Mouse (Mus musculus) forebrain, embryonic 10.5 days (tissue): Measurements from ENCODE around the gene Ccdc187. TPM values are rescaled to one million over a fixed set of nuclear protein-coding genes. Genes with fewer than 3 reads are reported as not detected.

Experiments
- DNase-seq: peaks from one replicate; pipeline ENCODE4 v3.0.0-alpha.2; 2017; ENCODE audit warnings: low spot score; ENCODE audit errors: extremely low spot score
- H3K27ac ChIP-seq: fragments of 300-500 bp; sonication (generic); 2 replicates; pipeline ENCODE4 v1.5.1; 2016; ENCODE audit warnings: mild to moderate bottlenecking
- H3K27me3 ChIP-seq: fragments of 300-500 bp; sonication (generic); 2 replicates; pipeline ENCODE4 v1.6.1; 2016; ENCODE audit warnings: mild to moderate bottlenecking; ENCODE audit not compliant: poor library complexity, severe bottlenecking
- H3K36me3 ChIP-seq: fragments of 300-500 bp; sonication (generic); replicated peaks from 2 replicates; pipeline ENCODE4 v1.6.1; 2016; ENCODE audit warnings: mild to moderate bottlenecking, moderate library complexity
- H3K4me1 ChIP-seq: fragments of 300-500 bp; sonication (generic); 2 replicates; pipeline ENCODE4 v1.6.1; 2016
- H3K4me3 ChIP-seq: fragments of 300-500 bp; sonication (generic); 2 replicates; pipeline ENCODE4 v1.5.1; 2016; ENCODE audit warnings: mild to moderate bottlenecking, moderate library complexity
- H3K9me3 ChIP-seq: fragments of 300-500 bp; sonication (generic); 2 replicates; pipeline ENCODE4 v1.6.1; 2016; ENCODE audit warnings: mild to moderate bottlenecking, moderate library complexity
- WGBS: fragments of 180-500 bp; shearing (Covaris S2); methylation state at CpG from one replicate; pipeline ENCODE4 v1.1.7; 2016; 5-methylcytosine and 5-hydroxymethylcytosine counted together
- polyA plus RNA-seq: library from polyadenylated mRNA; unstranded; fragments of >200 nt; fragmentation: Nextera tagmentation; extraction: Ambion mirVana; gene quantifications from 2 replicates; pipeline ENCODE4 v1.2.1, GENCODE M21; 2016

The Ccdc187 gene
- polyA plus RNA-seq, 1 experiment from 2014 or later: 0.07 TPM

GRCm38 (mm10) chr2:26323589-26324325, 29.4 kb upstream of the Ccdc187 start:
- peaks cover 96% of the 10 kb centered on the region for H3K36me3 ChIP-seq

GRCm38 (mm10) chr2:26320245-26321185, 26.2 kb upstream of the Ccdc187 start:
- DNase-seq: no peak

More at GRCm38 (mm10) chr2:26323589-26324325, 29.4 kb upstream of the Ccdc187 start:
- no peak overlapping the region for H3K4me3 ChIP-seq
- 95% methylated on average over 13 of the region's 13 CpGs for WGBS
- DNase-seq: no peak
- H3K27ac ChIP-seq: no peak overlapping the region
- H3K27me3 ChIP-seq: no peaks in the 10 kb centered on the region
- H3K4me1 ChIP-seq: peaks cover 15% of the 10 kb centered on the region
- no peaks in the 10 kb centered on the region for H3K9me3 ChIP-seq

GRCm38 (mm10) chr2:26319519-26320244, 25.3 kb upstream of the Ccdc187 start:
- Histone ChIP-seq H3K36me3 (peaks cover 78% of the 10 kb centered on the region), H3K9me3 (no peaks in the 10 kb centered on the region), H3K27ac (no peak overlapping the region), H3K4me3 (no peak overlapping the region), H3K4me1 (peaks cover 55% of the 10 kb centered on the region), H3K27me3 (no peaks in the 10 kb centered on the region)
- no peak for DNase-seq
- 90% methylated on average over 13 of the region's 13 CpGs for WGBS

More at GRCm38 (mm10) chr2:26320245-26321185, 26.2 kb upstream of the Ccdc187 start:
- H3K4me3 ChIP-seq: no peak overlapping the region
- no peak overlapping the region for H3K27ac ChIP-seq
- H3K27me3 ChIP-seq: no peaks in the 10 kb centered on the region
- WGBS: 93% methylated on average over 14 of the region's 14 CpGs
- peaks cover 48% of the 10 kb centered on the region for H3K4me1 ChIP-seq
- H3K9me3 ChIP-seq: no peaks in the 10 kb centered on the region
- H3K36me3 ChIP-seq: peaks cover 86% of the 10 kb centered on the region

GRCm38 (mm10) chr2:26319109-26319508, 24.8 kb upstream of the Ccdc187 start:
- Histone ChIP-seq H3K27ac (0 out of 2 replicates have a peak overlapping the region, but pooled peaks have one; percentile 51), H3K9me3 (no peaks in the 10 kb centered on the region), H3K36me3 (peaks cover 72% of the 10 kb centered on the region), H3K27me3 (no peaks in the 10 kb centered on the region), H3K4me1 (peaks cover 61% of the 10 kb centered on the region), H3K4me3 (no peak overlapping the region)
- DNase-seq: no peak
- WGBS: 91% methylated on average over 9 of the region's 9 CpGs

GRCm38 (mm10) chr2:26317991-26318672, 23.8 kb upstream of the Ccdc187 start:
- peaks cover 63% of the 10 kb centered on the region for H3K36me3 ChIP-seq

GRCm38 (mm10) chr2:26317371-26317770, 23.0 kb upstream of the Ccdc187 start:
- H3K27me3 ChIP-seq: no peaks in the 10 kb centered on the region
- H3K36me3 ChIP-seq: peaks cover 55% of the 10 kb centered on the region
- WGBS: 78% methylated on average over 3 of the region's 3 CpGs
- H3K4me3 ChIP-seq: peak overlapping the region; percentile 91
- 0 out of 2 replicates have a peak overlapping the region, but pooled peaks have one; percentile 98 for H3K27ac ChIP-seq
- no peak for DNase-seq
- peaks cover 69% of the 10 kb centered on the region for H3K4me1 ChIP-seq
- no peaks in the 10 kb centered on the region for H3K9me3 ChIP-seq

More at GRCm38 (mm10) chr2:26317991-26318672, 23.8 kb upstream of the Ccdc187 start:
- Histone ChIP-seq H3K27me3 (no peaks in the 10 kb centered on the region), H3K9me3 (no peaks in the 10 kb centered on the region), H3K27ac (no peak overlapping the region), H3K4me3 (peak overlapping the region; percentile 91; the same call in 1 of the 2 replicates), H3K4me1 (peaks cover 63% of the 10 kb centered on the region)
- DNase-seq: no peak
- 93% methylated on average over 3 of the region's 3 CpGs for WGBS

- Histone ChIP-seq H3K27me3 (no peaks in the 10 kb centered on the region), H3K36me3 (peaks cover 48% of the 10 kb centered on the region), H3K4me3 (peak overlapping the region; percentile 91), H3K4me1 (peaks cover 71% of the 10 kb centered on the region), H3K27ac (peak overlapping the region; percentile 98), H3K9me3 (no peaks in the 10 kb centered on the region)
- 83% methylated on average over 9 of the region's 9 CpGs for WGBS
- DNase-seq: no peak
Measured at GRCm38 (mm10) chr2:26316576-26317246, 22.4 kb upstream of the Ccdc187 start.

GRCm38 (mm10) chr2:26315925-26316311, 21.6 kb upstream of the Ccdc187 start:
- Histone ChIP-seq H3K27me3 (no peaks in the 10 kb centered on the region), H3K27ac (peak overlapping the region; percentile 98), H3K4me1 (peaks cover 74% of the 10 kb centered on the region), H3K9me3 (no peaks in the 10 kb centered on the region), H3K4me3 (peak overlapping the region; percentile 91), H3K36me3 (peaks cover 41% of the 10 kb centered on the region)
- no peak for DNase-seq
- 2% methylated on average over 11 of the region's 11 CpGs for WGBS

- peak within 1 kb of the TSS; percentile 91 for H3K4me3 ChIP-seq
- peaks cover 35% of the 10 kb centered on the region for H3K36me3 ChIP-seq
- H3K27ac ChIP-seq: peak within 1 kb of the TSS; percentile 98
- no peaks in the 10 kb centered on the region for H3K27me3 ChIP-seq
- peaks cover 74% of the 10 kb centered on the region for H3K4me1 ChIP-seq
- WGBS: under 1% methylated on average over 65 of the region's 66 CpGs
- H3K9me3 ChIP-seq: no peaks in the 10 kb centered on the region
- peak; percentile 89 for DNase-seq
Measured at GRCm38 (mm10) chr2:26315072-26315924, 20.9 kb upstream of the Ccdc187 start, which contains the start of gene Gpsm1. Gene Gpsm1, plus strand, starts transcription at chr2:26315515.

GRCm38 (mm10) chr2:26314281-26315071, 20.1 kb upstream of the Ccdc187 start:
- H3K4me1 ChIP-seq: peaks cover 74% of the 10 kb centered on the region
- WGBS: 63% methylated on average over 13 of the region's 13 CpGs

More at GRCm38 (mm10) chr2:26314281-26315071, 20.1 kb upstream of the Ccdc187 start:
- Histone ChIP-seq H3K9me3 (no peaks in the 10 kb centered on the region), H3K4me3 (peak overlapping the region; percentile 91), H3K27ac (peak overlapping the region; percentile 98), H3K27me3 (no peaks in the 10 kb centered on the region), H3K36me3 (peaks cover 27% of the 10 kb centered on the region)
- DNase-seq: no peak
